Mouse (Mus musculus) neural tube, embryonic 11.5 days (tissue): ENCODE results near the gene Styxl1. TPM values are rescaled to one million over a fixed set of nuclear protein-coding genes. Genes with fewer than 3 reads are reported as not detected.

Experiments
- ATAC-seq: fragments of 200-750 bp; cut with Nextera tagmentation; 2 replicates; pipeline ENCODE4 v1.8.0; 2017; ENCODE audit warnings: moderate number of reproducible peaks, mild to moderate bottlenecking, moderate TSS enrichment, moderate library complexity; ENCODE audit not compliant: insufficient read depth, low FRiP score, low TSS enrichment
- DNase-seq: peaks from one replicate; pipeline ENCODE4 v3.0.0-alpha.2; 2015; ENCODE audit warnings: low spot score
- H3K27ac ChIP-seq: fragments of 300-500 bp; sonication (generic); 2 replicates; pipeline ENCODE4 v1.5.1; 2014; ENCODE audit warnings: low read depth, mild to moderate bottlenecking, low read length
- H3K27me3 ChIP-seq: fragments of 300-500 bp; sonication (generic); 2 replicates; pipeline ENCODE4 v1.6.1; 2014; ENCODE audit warnings: mild to moderate bottlenecking, low read length, mixed read lengths; ENCODE audit not compliant: control insufficient read depth, insufficient read depth
- H3K36me3 ChIP-seq: fragments of 300-500 bp; sonication (generic); 2 replicates; pipeline ENCODE4 v1.6.1; 2014; ENCODE audit warnings: mild to moderate bottlenecking, low read length, moderate library complexity, mixed read lengths; ENCODE audit not compliant: control insufficient read depth, insufficient read depth
- H3K4me1 ChIP-seq: fragments of 300-500 bp; sonication (generic); 2 replicates; pipeline ENCODE4 v1.6.1; 2014; ENCODE audit warnings: low read length, mixed read lengths; ENCODE audit not compliant: control insufficient read depth, insufficient read depth
- H3K4me2 ChIP-seq: fragments of 300-500 bp; sonication (generic); 2 replicates; pipeline ENCODE4 v1.6.1; 2014; ENCODE audit warnings: low read depth, mild to moderate bottlenecking, moderate library complexity
- H3K4me3 ChIP-seq: fragments of 300-500 bp; sonication (generic); 2 replicates; pipeline ENCODE4 v1.5.1; 2014; ENCODE audit warnings: low read depth, low read length
- H3K9ac ChIP-seq: fragments of 300-500 bp; sonication (generic); 2 replicates; pipeline ENCODE4 v1.6.1; 2014; ENCODE audit warnings: mild to moderate bottlenecking, low read length
- H3K9me3 ChIP-seq: fragments of 300-500 bp; sonication (generic); 2 replicates; pipeline ENCODE4 v1.6.1; 2016; ENCODE audit warnings: low read length; ENCODE audit not compliant: control insufficient read depth
- WGBS: fragments of 180-500 bp; shearing (Covaris S2); extraction: QIAGEN DNeasy Blood & Tissue Kit; methylation state at CpG from one replicate; pipeline ENCODE4 v1.1.7; 2014; 5-methylcytosine and 5-hydroxymethylcytosine counted together
- polyA plus RNA-seq: library from polyadenylated mRNA; unstranded; fragments of >200 nt; fragmentation: Nextera tagmentation; extraction: Ambion mirVana; gene quantifications from 2 replicates; pipeline ENCODE4 v1.2.1, GENCODE M21; 2014

Gene Styxl1
- polyA plus RNA-seq, 1 experiment from 2014 or later: not detected

- H3K4me1 ChIP-seq: peaks cover 8% of the 10 kb centered on the region; the same call in 1 of the 2 replicates
- peaks cover 11% of the 10 kb centered on the region for H3K36me3 ChIP-seq
- no peaks in the 10 kb centered on the region for H3K27me3 ChIP-seq
- no peak overlapping the region for H3K9ac ChIP-seq
- no peaks in the 10 kb centered on the region for H3K9me3 ChIP-seq
- ATAC-seq: no peak
- no peak for DNase-seq
- no peak overlapping the region for H3K27ac ChIP-seq
- H3K4me2 ChIP-seq: no peak overlapping the region
- WGBS: 92% methylated on average over 8 of the region's 8 CpGs
- H3K4me3 ChIP-seq: no peak overlapping the region
These were observed 2.1 kb upstream of the Styxl1 start for GRCm38 (mm10) chr5:135780331-135780730.

GRCm38 (mm10) chr5:135778471-135779445, 573 bp upstream of the Styxl1 start, which contains the start of gene Mdh2:
TSS of gene Mdh2 (plus strand) at chr5:135778480.
- Histone ChIP-seq H3K4me2 (peak within 1 kb of the TSS; percentile 73), H3K9me3 (no peaks in the 10 kb centered on the region), H3K4me1 (peaks cover 8% of the 10 kb centered on the region; the same call in 1 of the 2 replicates), H3K9ac (peak within 1 kb of the TSS; percentile 91), H3K36me3 (peaks cover 3% of the 10 kb centered on the region), H3K27me3 (no peaks in the 10 kb centered on the region), H3K4me3 (peak within 1 kb of the TSS; percentile 71), H3K27ac (peak within 1 kb of the TSS; percentile 91)
- 1% methylated on average over 67 of the region's 70 CpGs for WGBS
- peak; percentile 98 for ATAC-seq
- peak; percentile 100 for DNase-seq

- H3K36me3 ChIP-seq: no peaks in the 10 kb centered on the region
- H3K27me3 ChIP-seq: no peaks in the 10 kb centered on the region
- ATAC-seq (no peak), DNase-seq (no peak)
- H3K9me3 ChIP-seq: no peaks in the 10 kb centered on the region
- H3K27ac ChIP-seq: no peak overlapping the region
- no peak overlapping the region for H3K9ac ChIP-seq
- H3K4me2 ChIP-seq: no peak overlapping the region
- WGBS: 79% methylated on average over 4 of the region's 4 CpGs
- H3K4me1 ChIP-seq: peaks cover 8% of the 10 kb centered on the region; the same call in 1 of the 2 replicates
- no peak overlapping the region for H3K4me3 ChIP-seq
These were observed 1.6 kb downstream of the Styxl1 start for GRCm38 (mm10) chr5:135776546-135776945.

GRCm38 (mm10) chr5:135772519-135772918, 5.7 kb downstream of the Styxl1 start:
- Histone ChIP-seq H3K27ac (no peak overlapping the region), H3K4me1 (no peaks in the 10 kb centered on the region), H3K27me3 (no peaks in the 10 kb centered on the region), H3K36me3 (no peaks in the 10 kb centered on the region), H3K4me3 (no peak overlapping the region), H3K9ac (no peak overlapping the region), H3K4me2 (no peak overlapping the region), H3K9me3 (no peaks in the 10 kb centered on the region)
- ATAC-seq: no peak
- DNase-seq: no peak
- WGBS: 73% methylated on average over 3 of the region's 3 CpGs

GRCm38 (mm10) chr5:135764971-135765370, 13.2 kb downstream of the Styxl1 start:
- WGBS: 67% methylated on average over 3 of the region's 3 CpGs
- H3K27ac ChIP-seq: no peak overlapping the region
- ATAC-seq (no peak), DNase-seq (no peak)
- H3K4me2 ChIP-seq: no peak overlapping the region
- no peak overlapping the region for H3K4me3 ChIP-seq
- no peaks in the 10 kb centered on the region for H3K9me3 ChIP-seq
- H3K27me3 ChIP-seq: no peaks in the 10 kb centered on the region
- H3K9ac ChIP-seq: no peak overlapping the region
- no peaks in the 10 kb centered on the region for H3K4me1 ChIP-seq
- no peaks in the 10 kb centered on the region for H3K36me3 ChIP-seq

GRCm38 (mm10) chr5:135763526-135763925, 14.7 kb downstream of the Styxl1 start:
- Histone ChIP-seq H3K9me3 (no peaks in the 10 kb centered on the region), H3K4me3 (no peak overlapping the region), H3K27ac (no peak overlapping the region), H3K9ac (no peak overlapping the region), H3K36me3 (no peaks in the 10 kb centered on the region), H3K27me3 (no peaks in the 10 kb centered on the region), H3K4me1 (no peaks in the 10 kb centered on the region), H3K4me2 (no peak overlapping the region)
- peak; percentile 83 for DNase-seq
- no peak for ATAC-seq
- 4% methylated on average over 7 of the region's 7 CpGs for WGBS

GRCm38 (mm10) chr5:135761881-135762280, 16.3 kb downstream of the Styxl1 start:
- Histone ChIP-seq H3K4me3 (no peak overlapping the region), H3K4me1 (no peaks in the 10 kb centered on the region), H3K36me3 (no peaks in the 10 kb centered on the region), H3K9me3 (no peaks in the 10 kb centered on the region), H3K27ac (no peak overlapping the region), H3K9ac (no peak overlapping the region), H3K27me3 (no peaks in the 10 kb centered on the region), H3K4me2 (no peak overlapping the region)
- WGBS: 83% methylated on average over 3 of the region's 3 CpGs
- ATAC-seq: no peak
- no peak for DNase-seq

- Histone ChIP-seq H3K27me3 (no peaks in the 10 kb centered on the region), H3K36me3 (no peaks in the 10 kb centered on the region), H3K4me1 (no peaks in the 10 kb centered on the region), H3K27ac (no peak overlapping the region), H3K4me3 (no peak overlapping the region), H3K4me2 (no peak overlapping the region), H3K9ac (no peak overlapping the region), H3K9me3 (no peaks in the 10 kb centered on the region; the same call in 1 of the 2 replicates)
- DNase-seq (no peak), ATAC-seq (no peak)
- 79% methylated on average over 2 of the region's 2 CpGs for WGBS
These were observed 26.6 kb downstream of the Styxl1 start for GRCm38 (mm10) chr5:135751595-135751994.

- Histone ChIP-seq H3K36me3 (no peaks in the 10 kb centered on the region), H3K4me2 (no peak overlapping the region), H3K9me3 (no peaks in the 10 kb centered on the region; the same call in 1 of the 2 replicates), H3K27me3 (no peaks in the 10 kb centered on the region), H3K4me3 (no peak overlapping the region), H3K27ac (no peak overlapping the region), H3K9ac (no peak overlapping the region), H3K4me1 (no peaks in the 10 kb centered on the region)
- ATAC-seq: no peak
- 80% methylated on average over 1 of the region's 1 CpGs for WGBS
- no peak for DNase-seq
These were observed 27.1 kb downstream of the Styxl1 start for GRCm38 (mm10) chr5:135751041-135751440.
